Mouse (Mus musculus): ENCODE measurements at regions not wholly inside any gene's neighbourhood (a gene's known extent, or its start where the extent isn't known, plus 50 kb on each side); places are given as distances from the start of the nearest gene placed in this dataset.
A peak's percentile ranks its signal among the peaks of the same experiment; 100 is the strongest.
"Not testable (repeated sequence)": the region's sequence is repeated elsewhere in the genome, so short reads cannot be mapped to it uniquely, and the experiment has no call there.

- DNase-seq, result no peak
These were observed 312.3 kb downstream of the Hdgfl1 start for GRCm38 (mm10) chr13:26457487-26458253.

- DNase-seq, result no peak
These were observed 343.3 kb downstream of the Hdgfl1 start for GRCm38 (mm10) chr13:26426639-26427038.

- DNase-seq, result no peak
These were observed 345.5 kb downstream of the Hdgfl1 start for GRCm38 (mm10) chr13:26424513-26424912.

- DNase-seq, result no peak
These were observed 364.2 kb downstream of the Hdgfl1 start for GRCm38 (mm10) chr13:26405757-26406156.

- no peak for DNase-seq
These were observed 365.3 kb downstream of the Hdgfl1 start for GRCm38 (mm10) chr13:26404707-26405106.

GRCm38 (mm10) chr13:26387861-26388621 lies 381.9 kb downstream of the Hdgfl1 start:
- no peak for DNase-seq

- DNase-seq, result no peak
These were observed 387.3 kb downstream of the Hdgfl1 start for GRCm38 (mm10) chr13:26382631-26383030.

- DNase-seq, result peak in 1 of 2 experiments; percentile 1
These were observed 387.8 kb downstream of the Hdgfl1 start for GRCm38 (mm10) chr13:26382154-26382553.

GRCm38 (mm10) chr13:26375546-26375945 lies 394.4 kb downstream of the Hdgfl1 start:
- DNase-seq, result no peak

GRCm38 (mm10) chr13:26365911-26366310 lies 404.1 kb downstream of the Hdgfl1 start:
- not testable (repeated sequence) for DNase-seq

- DNase-seq, result no peak
These were observed 413.6 kb downstream of the Hdgfl1 start for GRCm38 (mm10) chr13:26356341-26356740.

- no peak for DNase-seq
These were observed 415.5 kb downstream of the Hdgfl1 start for GRCm38 (mm10) chr13:26354421-26354820.

GRCm38 (mm10) chr13:26350510-26350909 lies 419.5 kb downstream of the Hdgfl1 start:
- DNase-seq, result no peak

- DNase-seq, result peak; percentile 2 to 4
These were observed 431.2 kb downstream of the Hdgfl1 start for GRCm38 (mm10) chr13:26338795-26339194.

GRCm38 (mm10) chr13:26325066-26325465 lies 444.9 kb downstream of the Hdgfl1 start:
- DNase-seq, result no peak

- DNase-seq, result no peak
These were observed 445.3 kb downstream of the Hdgfl1 start for GRCm38 (mm10) chr13:26324633-26325032.

GRCm38 (mm10) chr13:26318557-26318956 lies 451.4 kb downstream of the Hdgfl1 start:
- DNase-seq, result no peak

GRCm38 (mm10) chr13:26312246-26313010 lies 457.5 kb downstream of the Hdgfl1 start:
- no peak for DNase-seq

- DNase-seq, result peak in 1 of 2 experiments; percentile 5
These were observed 485.9 kb downstream of the Hdgfl1 start for GRCm38 (mm10) chr13:26284073-26284444.

- DNase-seq, result peak; percentile 19 to 27
These were observed 486.4 kb downstream of the Hdgfl1 start for GRCm38 (mm10) chr13:26283397-26284072.

- DNase-seq, result no peak
These were observed 487.7 kb downstream of the Hdgfl1 start for GRCm38 (mm10) chr13:26282291-26282690.

GRCm38 (mm10) chr13:26272850-26273249 lies 497.1 kb downstream of the Hdgfl1 start:
- DNase-seq, result no peak
